Mouse (Mus musculus) spleen, adult 2 months (tissue): ENCODE measurements around the gene Oaz1.

Experiments
- CTCF ChIP-seq: fragments of 200-500 bp; IDR thresholded peaks from 2 replicates; pipeline ENCODE4 v1.5.1; 2011; ENCODE audit warnings: mild to moderate bottlenecking, inconsistent platforms; ENCODE audit not compliant: insufficient read depth, insufficient read length, insufficient replicate concordance; ENCODE audit errors: extremely low read depth
- POLR2A ChIP-seq: fragments of 200-500 bp; IDR thresholded peaks from 2 replicates; pipeline ENCODE4 v1.6.1; 2011; ENCODE audit warnings: low read depth, low read length, inconsistent platforms

DNA sequence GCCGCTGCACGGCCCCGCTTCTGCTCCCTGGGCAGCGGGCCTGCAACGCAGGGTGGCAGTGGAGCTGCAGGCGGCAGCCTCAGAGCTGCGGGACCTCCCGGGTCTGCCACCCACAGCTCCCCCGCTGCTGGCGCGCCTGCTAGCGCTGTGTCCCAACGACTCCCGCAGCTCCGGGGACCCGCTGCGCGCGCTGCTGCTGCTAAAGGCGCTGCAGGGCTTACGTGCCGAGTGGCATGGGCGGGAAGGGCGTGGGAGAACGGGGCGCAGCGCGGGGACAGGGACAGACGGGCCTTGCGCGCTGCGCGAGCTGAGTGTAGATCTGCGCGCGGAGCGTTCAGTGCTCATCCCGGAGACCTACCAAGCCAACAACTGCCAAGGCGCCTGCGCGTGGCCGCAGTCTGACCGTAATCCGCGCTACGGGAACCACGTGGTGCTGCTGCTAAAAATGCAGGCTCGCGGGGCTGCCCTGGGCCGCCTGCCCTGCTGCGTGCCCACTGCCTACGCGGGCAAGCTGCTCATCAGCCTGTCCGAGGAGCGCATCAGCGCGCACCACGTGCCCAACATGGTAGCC, 19.3 kb upstream of the Oaz1 start:
- no peak for TF ChIP-seq CTCF
- TF ChIP-seq POLR2A = no peak
